Mouse (Mus musculus) hindbrain, embryonic 16.5 days (tissue): ENCODE results near the gene Usp54. TPM values are rescaled to one million over a fixed set of nuclear protein-coding genes. Genes with fewer than 3 reads are reported as not detected.
"Not testable (repeated sequence)": the region's sequence is repeated elsewhere in the genome, so short reads cannot be mapped to it uniquely, and the experiment has no call there.

Experiments used
- ATAC-seq: fragments of 200-750 bp; cut with Nextera tagmentation; 2 replicates; pipeline ENCODE4 v1.8.0; 2017; ENCODE audit warnings: moderate TSS enrichment, moderate library complexity
- H3K27ac ChIP-seq: fragments of 300-500 bp; sonication (generic); 2 replicates; pipeline ENCODE4 v1.5.1; 2014; ENCODE audit warnings: low read depth, mild to moderate bottlenecking, control low read depth, low read length, moderate library complexity
- H3K27me3 ChIP-seq: fragments of 300-500 bp; sonication (generic); replicated peaks from 2 replicates; pipeline ENCODE4 v1.6.1; 2014; ENCODE audit warnings: low read length; ENCODE audit not compliant: control insufficient read depth, insufficient read depth
- H3K36me3 ChIP-seq: fragments of 300-500 bp; sonication (generic); 2 replicates; pipeline ENCODE4 v1.6.1; 2014; ENCODE audit warnings: mild to moderate bottlenecking, low read length, moderate library complexity, mixed read lengths; ENCODE audit not compliant: control insufficient read depth, insufficient read depth
- H3K4me1 ChIP-seq: fragments of 300-500 bp; sonication (generic); 2 replicates; pipeline ENCODE4 v1.6.1; 2014; ENCODE audit warnings: low read depth, low read length; ENCODE audit not compliant: control insufficient read depth, insufficient read depth
- H3K4me2 ChIP-seq: fragments of 300-500 bp; sonication (generic); 2 replicates; pipeline ENCODE4 v1.6.1; 2014; ENCODE audit warnings: mild to moderate bottlenecking, low read length, control low read depth, moderate library complexity
- H3K4me3 ChIP-seq: fragments of 300-500 bp; sonication (generic); 2 replicates; pipeline ENCODE4 v1.5.1; 2014; ENCODE audit warnings: mild to moderate bottlenecking, low read length, control low read depth, moderate library complexity
- H3K9ac ChIP-seq: fragments of 300-500 bp; sonication (generic); 2 replicates; pipeline ENCODE4 v1.6.1; 2014; ENCODE audit warnings: low read depth, mild to moderate bottlenecking, control low read depth, low read length, moderate library complexity
- H3K9me3 ChIP-seq: fragments of 300-500 bp; sonication (generic); 2 replicates; pipeline ENCODE4 v1.6.1; 2014; ENCODE audit warnings: mild to moderate bottlenecking, low read length, moderate library complexity; ENCODE audit not compliant: control insufficient read depth
- WGBS: fragments of 180-500 bp; shearing (Covaris S2); extraction: QIAGEN DNeasy Blood & Tissue Kit; methylation state at CpG from one replicate; pipeline ENCODE4 v1.1.7; 2014; 5-methylcytosine and 5-hydroxymethylcytosine counted together
- polyA plus RNA-seq: library from polyadenylated mRNA; unstranded; fragments of >200 nt; fragmentation: Nextera tagmentation; extraction: Ambion mirVana; gene quantifications from 2 replicates; pipeline ENCODE4 v1.2.1, GENCODE M21; 2015

Gene Usp54
- polyA plus RNA-seq, 1 experiment from 2014 or later, result 8.7 TPM

- peaks cover 4% of the 10 kb centered on the region for H3K4me1 ChIP-seq
- H3K36me3 ChIP-seq, result no peaks in the 10 kb centered on the region
- peak overlapping the region; percentile 90 for H3K4me2 ChIP-seq
- H3K4me3 ChIP-seq, result peak overlapping the region; percentile 80
- H3K27ac ChIP-seq, result peak overlapping the region; percentile 94
- no peaks in the 10 kb centered on the region for H3K27me3 ChIP-seq
- ATAC-seq, result no peak
- H3K9ac ChIP-seq, result peak overlapping the region; percentile 83
- H3K9me3 ChIP-seq, result no peaks in the 10 kb centered on the region
- WGBS, result 17% methylated on average over 10 of the region's 10 CpGs
Observed at GRCm38 (mm10) chr14:20641438-20641875, 594 bp upstream of the Usp54 start.

GRCm38 (mm10) chr14:20639918-20640619, 794 bp downstream of the Usp54 start:
- Histone ChIP-seq H3K9me3 (no peaks in the 10 kb centered on the region), H3K4me1 (peaks cover 4% of the 10 kb centered on the region), H3K27ac (peak overlapping the region; percentile 94), H3K36me3 (no peaks in the 10 kb centered on the region), H3K9ac (peak overlapping the region; percentile 84), H3K27me3 (no peaks in the 10 kb centered on the region), H3K4me2 (peak overlapping the region; percentile 90), H3K4me3 (peak overlapping the region; percentile 80)
- ATAC-seq, result peak; percentile 64
- WGBS, result 1% methylated on average over 16 of the region's 16 CpGs

GRCm38 (mm10) chr14:20638702-20639101, 2.2 kb downstream of the Usp54 start:
- Histone ChIP-seq H3K27ac (no peak overlapping the region), H3K9me3 (no peaks in the 10 kb centered on the region), H3K4me2 (no peak overlapping the region), H3K4me1 (peaks cover 4% of the 10 kb centered on the region), H3K4me3 (no peak overlapping the region), H3K9ac (no peak overlapping the region), H3K36me3 (no peaks in the 10 kb centered on the region), H3K27me3 (no peaks in the 10 kb centered on the region)
- 95% methylated on average over 6 of the region's 6 CpGs for WGBS
- ATAC-seq, result no peak

GRCm38 (mm10) chr14:20637818-20638574, 2.9 kb downstream of the Usp54 start:
- Histone ChIP-seq H3K27me3 (no peaks in the 10 kb centered on the region), H3K4me2 (no peak overlapping the region), H3K36me3 (no peaks in the 10 kb centered on the region), H3K9ac (no peak overlapping the region), H3K4me1 (peaks cover 4% of the 10 kb centered on the region), H3K4me3 (no peak overlapping the region), H3K27ac (no peak overlapping the region), H3K9me3 (no peaks in the 10 kb centered on the region)
- ATAC-seq, result no peak
- WGBS, result 94% methylated on average over 2 of the region's 2 CpGs

GRCm38 (mm10) chr14:20636968-20637367, 3.9 kb downstream of the Usp54 start:
- not testable (repeated sequence) for ATAC-seq
- WGBS, result 100% methylated on average over 3 of the region's 3 CpGs

GRCm38 (mm10) chr14:20635546-20635945, 5.3 kb downstream of the Usp54 start:
- no peak for ATAC-seq
- H3K4me2 ChIP-seq, result no peak overlapping the region
- H3K27me3 ChIP-seq, result no peaks in the 10 kb centered on the region
- no peak overlapping the region for H3K4me3 ChIP-seq
- no peak overlapping the region for H3K27ac ChIP-seq
- no peak overlapping the region for H3K9ac ChIP-seq
- 94% methylated on average over 2 of the region's 2 CpGs for WGBS
- H3K36me3 ChIP-seq, result no peaks in the 10 kb centered on the region
- H3K9me3 ChIP-seq, result no peaks in the 10 kb centered on the region
- no peaks in the 10 kb centered on the region for H3K4me1 ChIP-seq

More at GRCm38 (mm10) chr14:20636968-20637367, 3.9 kb downstream of the Usp54 start:
- not testable (repeated sequence) for H3K36me3 ChIP-seq, H3K4me3 ChIP-seq, H3K9me3 ChIP-seq, H3K9ac ChIP-seq, H3K27me3 ChIP-seq, H3K27ac ChIP-seq, H3K4me1 ChIP-seq, H3K4me2 ChIP-seq

- ATAC-seq, result no peak
- 79% methylated on average over 4 of the region's 4 CpGs for WGBS
Observed at GRCm38 (mm10) chr14:20631253-20631652, 9.6 kb downstream of the Usp54 start.

GRCm38 (mm10) chr14:20626971-20627370, 13.9 kb downstream of the Usp54 start:
- H3K4me1 ChIP-seq, result no peaks in the 10 kb centered on the region
- no peak overlapping the region for H3K9ac ChIP-seq
- no peaks in the 10 kb centered on the region for H3K27me3 ChIP-seq
- ATAC-seq, result no peak
- no peak overlapping the region for H3K27ac ChIP-seq
- H3K4me2 ChIP-seq, result no peak overlapping the region
- 75% methylated on average over 3 of the region's 3 CpGs for WGBS
- no peaks in the 10 kb centered on the region for H3K36me3 ChIP-seq
- H3K9me3 ChIP-seq, result no peaks in the 10 kb centered on the region
- no peak overlapping the region for H3K4me3 ChIP-seq

More at GRCm38 (mm10) chr14:20631253-20631652, 9.6 kb downstream of the Usp54 start:
- Histone ChIP-seq H3K27ac (no peak overlapping the region), H3K4me2 (no peak overlapping the region), H3K27me3 (no peaks in the 10 kb centered on the region), H3K36me3 (no peaks in the 10 kb centered on the region), H3K4me3 (no peak overlapping the region), H3K9ac (no peak overlapping the region), H3K4me1 (no peaks in the 10 kb centered on the region), H3K9me3 (no peaks in the 10 kb centered on the region)

GRCm38 (mm10) chr14:20626447-20626846, 14.4 kb downstream of the Usp54 start:
- no peak for ATAC-seq
- Histone ChIP-seq H3K36me3 (no peaks in the 10 kb centered on the region), H3K27me3 (no peaks in the 10 kb centered on the region), H3K9ac (no peak overlapping the region), H3K4me1 (no peaks in the 10 kb centered on the region), H3K9me3 (no peaks in the 10 kb centered on the region), H3K4me3 (no peak overlapping the region), H3K4me2 (no peak overlapping the region), H3K27ac (no peak overlapping the region)
- WGBS, result 85% methylated on average over 2 of the region's 2 CpGs
